Mouse (Mus musculus) adrenal gland, adult (tissue): ENCODE results near the gene Adat3.
"Not testable (repeated sequence)": the region's sequence is repeated elsewhere in the genome, so short reads cannot be mapped to it uniquely, and the experiment has no call there.

Source experiments
- DNase-seq, 2 experiments: peaks; one replicate each; pipeline ENCODE4 v3.0.0; 2022 to 2023; ENCODE audit warnings: low spot score in 1 of 2; ENCODE audit not compliant: inconsistent age in 2 of 2

Gene Adat3

DNA sequence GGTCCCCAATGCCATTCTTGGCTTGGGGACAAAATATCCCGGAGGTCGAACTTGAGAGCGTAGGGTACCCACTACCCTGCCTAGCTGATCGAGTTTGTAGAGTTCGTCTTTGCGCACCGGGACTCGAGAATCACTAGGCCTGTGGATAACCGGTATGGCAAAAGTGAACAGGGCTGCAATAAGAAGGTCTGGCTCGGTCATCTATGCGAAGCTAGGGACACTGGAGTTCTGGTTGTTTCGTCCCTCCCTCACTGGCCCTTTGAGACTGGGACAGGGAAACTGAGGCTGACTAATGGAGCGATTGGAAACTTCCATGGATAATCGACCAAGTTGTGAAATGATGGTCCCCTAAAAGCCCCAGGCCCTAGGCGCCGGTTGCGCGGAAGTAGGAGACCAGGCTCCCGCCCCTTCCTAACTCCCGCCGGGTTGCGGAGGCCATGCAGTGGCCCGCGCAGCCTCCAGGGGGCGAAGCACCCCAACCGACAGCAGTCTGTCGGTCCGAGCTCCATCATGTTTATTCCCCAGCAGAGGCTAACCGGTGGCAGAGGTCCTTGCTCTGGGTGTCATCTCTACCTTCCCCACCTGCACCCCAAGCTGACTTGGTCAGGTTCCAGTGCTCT lies 24.4 kb upstream of the Adat3 start:
- peak; percentile 91 to 97 for DNase-seq

DNA sequence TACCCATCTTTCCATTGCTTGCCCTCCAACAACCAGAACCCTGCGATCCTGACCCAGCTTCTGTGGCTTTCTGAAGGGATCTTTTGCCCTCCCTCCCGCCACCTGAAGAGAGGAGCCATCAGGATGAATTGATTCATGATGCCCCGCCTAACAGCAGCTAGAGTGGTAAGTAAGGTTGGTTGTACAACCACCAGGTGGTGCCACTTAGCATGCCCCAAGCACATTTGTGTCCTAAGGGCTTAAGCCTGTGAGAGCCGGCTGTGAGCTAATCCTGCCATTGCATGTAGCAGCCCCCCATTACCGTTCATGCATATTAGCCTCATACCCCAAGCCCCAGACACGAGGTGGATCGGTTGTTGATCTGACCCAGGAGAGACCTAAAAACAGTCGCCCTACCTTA lies 23.8 kb upstream of the Adat3 start:
- peak; percentile 78 to 90 for DNase-seq

DNA sequence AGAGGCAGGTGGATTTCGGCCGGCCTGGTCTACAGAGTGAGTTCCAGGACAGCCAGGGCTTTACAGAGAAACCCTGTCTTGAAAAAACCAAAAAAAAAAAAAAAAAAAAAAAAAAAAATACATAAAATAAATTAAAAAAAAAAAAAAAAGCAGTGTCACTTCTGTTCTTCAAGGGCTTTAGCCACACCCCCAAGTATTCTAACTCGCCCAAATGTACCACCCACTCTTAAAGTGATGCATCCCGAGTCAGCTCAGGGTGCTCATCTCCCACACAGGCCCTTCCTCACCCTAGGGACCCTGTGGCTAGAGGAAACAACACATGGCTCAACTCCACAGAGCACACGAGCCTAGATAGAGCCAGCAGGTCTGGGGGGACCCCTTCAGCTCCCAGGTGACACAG lies 19.6 kb upstream of the Adat3 start:
- DNase-seq, result no peak

DNA sequence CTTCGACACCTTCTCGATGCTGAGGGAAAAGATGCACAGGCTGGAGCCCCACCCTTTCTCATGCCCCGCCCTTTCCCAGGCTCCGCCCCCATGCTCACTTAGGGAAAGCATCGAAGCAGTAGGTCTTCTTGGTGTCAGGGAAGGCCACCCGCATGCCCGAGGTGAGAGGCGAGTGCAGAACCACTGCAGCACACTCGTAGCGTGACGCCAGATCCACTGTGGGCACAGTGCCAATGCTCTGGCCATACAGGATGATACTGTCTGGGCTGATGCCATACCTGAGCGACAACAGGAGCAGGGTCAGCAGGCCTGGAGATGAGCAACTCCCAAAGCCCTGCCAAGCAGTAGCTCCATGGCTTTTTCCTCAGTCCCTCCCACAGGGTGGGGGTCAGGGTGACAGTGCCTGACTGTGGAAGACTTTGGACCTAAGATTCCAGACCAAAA lies 18.6 kb upstream of the Adat3 start:
- no peak for DNase-seq

DNA sequence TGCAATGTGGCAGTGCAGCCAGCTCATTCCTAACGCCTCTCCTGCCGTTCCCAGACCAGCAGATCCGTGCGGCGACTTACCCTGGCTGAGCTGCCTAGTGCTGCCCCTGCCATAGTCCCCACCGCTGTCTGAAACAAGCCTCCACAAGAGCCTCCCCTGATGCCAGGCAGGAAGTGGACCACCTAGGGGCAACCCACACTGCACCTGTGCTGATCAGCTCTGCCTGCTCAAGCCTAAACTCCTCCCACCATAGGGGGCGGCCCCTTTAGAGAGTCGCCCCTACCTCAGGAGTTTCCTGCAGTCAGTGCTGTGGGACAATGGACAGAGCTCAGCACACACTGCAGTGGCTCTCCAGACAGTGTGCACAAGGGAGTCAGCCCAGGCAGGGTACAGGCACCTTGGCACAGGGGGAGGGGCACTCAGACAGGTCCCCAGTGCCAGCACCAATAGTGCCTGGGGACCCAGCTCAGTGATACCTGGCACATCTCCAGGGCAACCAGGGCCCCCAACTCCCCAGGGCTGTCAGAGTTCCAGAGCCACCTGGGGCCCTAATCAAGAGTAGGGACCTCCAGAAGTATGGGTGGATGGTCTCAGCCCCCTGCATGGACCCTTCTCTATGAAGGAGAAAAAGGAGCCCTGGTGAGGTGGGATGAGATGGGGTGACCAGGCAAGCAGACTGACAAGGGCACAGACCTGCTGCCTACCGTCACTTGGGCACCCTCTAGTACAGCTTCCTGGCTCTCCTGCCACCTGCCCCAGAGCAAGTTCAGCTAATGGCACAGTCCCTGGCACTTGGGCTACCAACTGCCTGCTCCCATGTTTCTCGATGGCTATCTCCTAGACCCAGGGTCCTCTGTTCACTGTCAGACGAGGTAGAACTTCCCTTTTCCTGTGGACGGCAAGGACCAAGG lies 17.8 kb upstream of the Adat3 start:
- DNase-seq, result no peak

DNA sequence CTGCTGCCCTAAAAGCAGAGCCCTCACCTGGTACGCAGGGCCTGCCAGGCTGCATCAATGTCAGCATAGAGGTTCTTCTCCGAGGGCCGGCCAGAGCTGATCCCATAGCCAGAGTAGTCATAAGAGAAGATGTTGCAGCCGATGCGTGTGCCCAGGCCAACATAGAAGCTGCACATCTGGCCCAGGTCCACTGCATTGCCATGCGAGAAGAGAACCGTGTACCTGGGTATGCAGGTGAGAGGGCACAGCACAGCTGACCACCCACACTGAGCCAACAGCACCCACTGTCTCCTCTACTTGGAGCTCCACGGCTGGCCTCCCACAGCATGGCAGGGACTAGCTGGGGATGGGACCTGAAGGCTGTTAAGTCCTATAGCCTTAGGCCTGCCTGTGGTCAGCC lies 17.1 kb upstream of the Adat3 start:
- DNase-seq, result no peak

DNA sequence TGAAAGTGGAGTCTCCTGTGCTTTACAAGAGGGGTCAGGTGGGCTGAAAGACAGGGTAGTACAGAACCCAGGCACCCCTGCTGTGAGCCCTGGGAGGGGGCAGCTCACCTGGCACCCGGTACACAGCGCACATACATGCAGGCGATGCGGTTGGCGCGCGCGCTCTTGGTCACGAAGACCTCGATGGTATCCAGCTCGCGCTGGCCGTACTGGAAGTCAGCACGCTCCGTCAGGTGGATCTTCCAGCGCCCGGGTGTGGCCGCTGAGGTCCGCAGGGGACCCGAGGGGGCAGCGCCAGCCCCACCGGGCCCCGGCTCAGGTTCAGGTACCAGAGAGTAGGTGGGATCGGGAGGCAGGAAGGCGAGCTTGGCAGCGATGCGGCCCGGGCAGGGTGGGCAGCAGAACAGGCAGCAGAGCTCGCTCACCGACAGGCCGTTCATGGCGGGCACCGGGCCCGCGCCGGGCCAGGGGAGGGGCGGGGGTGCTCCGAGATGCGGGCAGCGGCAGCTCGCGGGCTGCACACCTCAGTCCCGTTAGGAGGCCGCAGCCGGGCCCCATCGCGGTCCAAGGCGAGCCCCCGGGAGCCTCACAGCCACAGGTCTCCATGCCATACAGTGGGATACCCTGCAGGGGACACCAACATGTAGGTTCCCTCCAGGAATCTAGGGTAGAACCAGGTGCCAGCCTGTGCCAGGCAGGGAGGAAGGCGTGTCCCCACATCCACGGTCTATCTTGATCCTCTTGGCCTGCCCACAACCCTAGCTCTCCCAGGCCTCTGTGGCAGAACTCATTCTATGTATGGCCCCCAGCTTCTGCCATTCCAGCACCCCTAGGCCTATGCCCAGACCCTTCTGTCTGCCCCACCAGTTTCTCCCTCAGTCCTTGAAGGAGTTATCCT lies 16.0 kb upstream of the Adat3 start:
- no peak for DNase-seq

DNA sequence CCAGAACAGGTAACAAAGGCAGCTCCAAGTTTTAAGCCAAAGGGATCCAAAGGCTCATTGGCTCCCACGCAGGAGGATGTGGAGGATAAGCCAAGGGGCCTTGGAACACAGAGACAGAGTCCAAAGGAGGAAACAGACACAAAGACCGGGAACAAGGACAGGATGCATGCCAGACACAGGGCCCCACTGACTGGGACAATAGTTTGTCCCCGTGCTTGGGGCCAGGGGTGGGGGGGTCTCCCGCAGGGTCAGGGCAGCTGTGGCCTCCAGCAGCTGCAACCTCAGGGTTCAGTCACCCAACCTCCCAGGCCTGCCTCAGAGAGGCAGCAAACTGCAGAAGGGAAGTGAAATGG lies 15.4 kb upstream of the Adat3 start:
- DNase-seq, result peak in 1 of 2 experiments; percentile 69

DNA sequence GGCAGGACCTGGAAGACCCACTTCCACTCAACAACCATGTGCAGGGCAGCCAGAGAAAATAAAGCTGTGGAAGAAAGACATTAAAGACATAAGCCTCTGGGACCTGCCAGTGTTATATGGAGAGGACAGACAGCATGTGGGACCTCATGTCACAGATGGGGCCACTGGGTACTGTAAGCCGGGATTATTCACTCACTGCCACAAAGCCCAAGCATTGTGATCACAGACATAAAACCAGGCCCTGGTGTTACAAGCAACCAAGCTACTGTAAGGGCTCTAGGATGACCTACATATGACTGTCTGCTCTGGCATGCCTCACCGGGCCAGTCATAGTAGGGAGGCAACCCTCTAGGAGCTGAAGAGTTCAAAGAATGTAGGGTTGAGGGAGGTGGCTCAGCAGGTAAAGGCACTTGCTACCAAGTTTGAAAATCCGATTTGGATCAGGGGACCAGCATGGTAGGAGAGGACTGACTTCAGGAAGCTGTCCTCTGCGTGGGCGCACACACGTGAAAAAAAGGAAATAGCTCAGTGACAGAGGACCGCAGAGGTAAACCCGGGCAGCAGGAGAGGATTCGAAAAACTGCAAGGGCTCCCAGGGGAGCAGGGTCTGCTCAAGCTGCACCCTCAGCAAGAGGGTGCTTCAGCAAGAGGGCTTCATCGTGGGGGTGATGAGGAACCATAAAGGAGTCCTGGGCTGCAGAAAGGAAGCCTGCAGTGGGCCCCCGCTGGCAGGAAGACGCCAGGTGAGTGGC lies 13.4 kb upstream of the Adat3 start:
- peak in 1 of 2 experiments; percentile 72 for DNase-seq

DNA sequence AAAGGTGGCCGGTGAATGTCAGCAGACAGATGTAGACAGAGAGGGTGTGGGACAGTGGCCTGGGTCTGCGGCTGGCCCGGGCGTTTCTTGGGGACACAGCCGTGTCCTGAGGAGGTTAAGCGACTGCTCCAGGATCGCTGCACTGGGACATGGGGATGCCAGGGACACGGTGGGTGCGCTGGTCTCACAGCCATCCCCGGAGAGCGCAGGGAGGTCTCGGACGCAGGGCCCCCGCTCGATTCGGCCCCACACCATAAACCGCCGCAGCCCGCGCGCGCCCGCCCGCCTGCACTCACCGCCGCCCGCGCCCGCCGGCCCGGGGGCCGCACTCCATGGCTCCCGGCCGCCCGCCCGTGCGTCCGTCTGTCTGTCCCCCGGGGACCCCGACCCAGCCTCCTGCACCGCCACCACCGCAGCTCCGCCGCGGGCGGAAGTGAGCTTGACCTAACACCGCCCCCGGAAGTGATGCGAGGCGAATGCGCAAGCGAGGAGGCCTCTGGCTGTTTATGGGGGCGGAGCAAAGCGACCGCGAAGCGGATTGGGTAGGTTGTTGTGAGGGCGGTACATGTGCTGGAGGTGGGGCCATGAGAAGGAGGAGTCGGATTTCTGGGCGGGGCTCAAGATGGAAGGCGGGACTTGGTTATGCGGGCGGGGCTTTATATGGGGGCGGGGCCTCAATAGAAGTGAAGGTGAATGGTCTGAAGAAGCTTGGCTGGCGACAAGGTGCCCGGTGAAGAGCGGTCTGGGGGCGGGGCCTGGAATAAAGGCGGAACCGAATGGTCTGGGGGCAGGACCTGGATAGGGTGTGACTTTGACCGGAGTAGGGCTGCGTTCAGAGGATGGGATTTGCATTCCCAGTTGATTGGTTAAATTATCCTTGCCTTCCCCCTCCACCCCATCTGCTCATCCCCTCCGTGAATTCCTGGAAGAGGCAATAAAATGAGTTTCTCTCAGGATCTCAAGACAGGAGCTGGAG lies 12.5 kb upstream of the Adat3 start, which contains the start of gene Abhd17a:
Abhd17a (minus strand) TSS at position 463 of the 976 bp plus-strand sequence.
- peak; percentile 97 to 99 for DNase-seq

DNA sequence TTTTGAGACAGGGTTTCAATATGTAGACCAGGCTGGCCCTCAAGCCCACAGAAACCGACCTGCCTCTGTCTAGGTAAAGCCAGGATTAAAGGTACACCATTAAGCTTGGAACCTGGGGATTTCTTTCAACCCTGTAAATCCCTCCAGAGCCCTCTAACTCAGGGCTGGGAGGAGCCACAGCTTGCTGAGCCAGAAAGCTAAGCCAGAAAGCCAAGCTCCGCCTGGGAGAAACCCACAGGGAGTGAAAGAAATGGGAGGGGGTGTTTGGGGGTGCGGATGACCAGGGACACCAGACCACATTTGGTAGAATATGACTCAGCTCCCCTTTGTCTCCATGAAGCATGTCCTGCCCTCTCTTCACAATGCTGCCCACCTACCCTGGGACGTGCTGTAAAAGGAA lies 6.4 kb upstream of the Adat3 start:
- no peak for DNase-seq

DNA sequence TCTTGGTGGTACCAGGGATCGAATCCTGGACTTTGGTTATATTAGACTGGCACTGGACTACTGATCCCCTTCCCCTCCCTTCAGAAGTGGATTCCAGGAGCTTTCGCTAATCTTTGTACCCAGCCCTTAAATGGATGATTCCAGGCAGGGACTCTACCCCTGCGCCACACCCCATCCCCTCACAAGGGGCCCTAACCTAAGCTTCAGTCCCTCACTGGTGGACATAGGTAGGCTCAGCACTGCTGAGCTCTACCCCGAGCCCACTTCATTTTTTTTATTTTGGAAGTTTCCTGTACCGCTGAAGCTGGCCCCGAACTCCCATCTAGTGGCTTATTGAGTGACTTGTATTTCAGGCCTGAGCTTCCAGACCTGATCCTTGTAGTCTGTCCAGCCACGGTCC lies 684 bp downstream of the Adat3 start:
- no peak for DNase-seq

DNA sequence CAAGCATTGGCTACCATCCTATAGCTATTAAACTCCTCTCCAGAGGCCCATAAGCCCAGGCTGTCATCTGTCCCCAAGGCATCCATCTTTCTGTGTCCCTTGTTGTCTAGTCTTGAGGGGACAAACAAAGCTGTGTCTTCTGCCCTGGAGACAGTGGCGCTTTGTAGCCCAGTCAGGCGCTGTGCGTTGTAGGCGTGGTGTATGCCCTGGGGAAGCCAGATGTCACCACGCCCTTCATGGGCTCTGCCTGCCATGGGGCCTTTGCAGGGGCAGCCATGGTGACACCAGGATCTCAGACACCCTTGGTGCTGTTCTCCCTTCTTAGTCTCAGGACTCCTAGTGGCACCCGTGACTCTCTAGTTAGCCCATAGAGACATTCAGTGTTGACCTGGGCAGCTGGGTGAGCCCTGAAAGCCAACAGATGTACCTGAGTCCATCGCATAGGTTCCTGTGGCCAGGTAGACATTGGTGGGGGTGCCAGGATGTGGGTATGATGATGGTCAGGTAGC lies 1.4 kb downstream of the Adat3 start:
- DNase-seq, result no peak

DNA sequence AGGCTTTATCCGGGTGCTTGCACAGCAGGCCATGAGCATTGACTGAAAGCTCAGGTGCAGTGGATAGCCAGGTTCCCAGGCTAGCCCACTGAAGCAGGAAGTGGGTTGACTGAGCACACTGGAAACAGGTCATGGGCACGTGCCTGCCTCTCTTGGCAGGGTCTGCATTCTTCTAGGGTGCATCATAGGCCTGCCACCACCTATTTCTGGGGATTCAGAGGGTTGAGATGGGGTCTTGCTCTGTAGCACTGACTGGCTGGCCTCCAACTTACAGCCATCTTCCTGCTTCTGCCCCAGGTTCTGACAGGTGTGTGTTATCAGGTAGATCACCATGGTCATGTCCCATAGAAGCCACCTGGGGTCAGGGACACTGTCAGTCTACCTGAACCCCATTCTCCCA lies 2.3 kb downstream of the Adat3 start:
- DNase-seq, result no peak

DNA sequence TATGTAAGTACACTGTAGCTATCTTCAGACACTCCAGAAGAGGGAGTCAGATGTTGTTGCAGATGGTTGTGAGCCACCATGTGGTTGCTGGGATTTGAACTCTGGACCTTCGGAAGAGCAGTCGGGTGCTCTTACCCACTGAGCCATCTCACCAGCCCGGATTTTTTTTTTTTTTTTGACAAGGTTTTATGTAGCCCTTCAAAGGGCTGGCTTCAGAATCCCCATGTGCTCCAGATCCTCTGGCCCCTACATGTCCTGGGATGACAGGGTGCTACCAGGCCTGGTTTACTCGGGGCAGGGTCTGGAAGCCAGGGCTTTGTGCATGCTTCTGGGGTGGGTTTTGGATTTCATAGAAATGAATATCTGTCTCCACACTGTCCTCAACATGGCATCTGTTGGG lies 3.0 kb downstream of the Adat3 start, which contains the start of gene Gm49322:
Gm49322 (plus strand) TSS at position 301 of the 400 bp plus-strand sequence.
- DNase-seq, result not testable (repeated sequence)

DNA sequence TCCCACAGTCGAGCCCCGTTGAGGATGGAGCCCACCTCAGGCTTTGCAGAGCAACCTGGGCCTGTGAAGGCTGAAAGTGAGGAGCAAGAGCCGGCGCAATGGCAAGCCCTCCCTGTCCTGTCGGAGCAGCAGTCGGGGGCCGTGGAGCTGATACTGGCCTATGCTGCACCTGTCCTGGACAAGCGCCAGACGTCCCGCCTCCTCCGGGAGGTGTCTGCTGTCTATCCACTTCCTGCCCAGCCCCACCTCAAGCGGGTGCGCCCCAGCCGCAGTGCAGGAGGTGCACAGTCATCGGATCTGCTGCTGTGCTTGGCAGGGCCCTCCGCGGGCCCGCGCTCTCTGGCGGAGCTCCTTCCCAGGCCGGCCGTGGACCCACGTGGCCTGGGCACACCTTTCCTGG lies 3.6 kb downstream of the Adat3 start:
- no peak for DNase-seq

DNA sequence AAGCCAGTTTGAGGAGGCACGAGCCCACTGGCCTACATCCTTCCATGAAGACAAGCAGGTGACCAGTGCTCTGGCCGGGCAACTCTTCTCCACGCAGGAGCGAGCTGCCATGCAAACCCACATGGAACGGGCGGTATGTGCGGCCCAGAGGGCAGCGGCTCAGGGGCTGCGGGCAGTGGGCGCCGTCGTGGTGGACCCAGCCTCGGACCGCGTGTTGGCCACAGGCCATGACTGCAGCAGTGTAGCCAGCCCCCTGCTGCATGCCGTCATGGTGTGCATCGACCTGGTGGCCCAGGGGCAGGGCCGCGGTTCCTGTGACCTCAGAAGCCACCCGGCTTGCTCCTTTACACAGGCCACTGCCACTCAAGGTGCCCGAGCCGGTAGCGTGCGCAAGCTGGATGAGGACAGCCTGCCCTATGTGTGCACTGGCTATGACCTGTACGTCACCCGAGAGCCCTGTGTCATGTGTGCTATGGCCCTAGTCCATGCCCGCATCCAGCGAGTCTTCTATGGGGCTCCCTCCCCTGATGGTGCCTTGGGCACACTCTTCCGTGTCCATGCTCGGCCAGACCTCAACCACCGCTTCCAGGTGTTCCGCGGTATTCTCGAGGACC lies 4.2 kb downstream of the Adat3 start:
- no peak for DNase-seq

DNA sequence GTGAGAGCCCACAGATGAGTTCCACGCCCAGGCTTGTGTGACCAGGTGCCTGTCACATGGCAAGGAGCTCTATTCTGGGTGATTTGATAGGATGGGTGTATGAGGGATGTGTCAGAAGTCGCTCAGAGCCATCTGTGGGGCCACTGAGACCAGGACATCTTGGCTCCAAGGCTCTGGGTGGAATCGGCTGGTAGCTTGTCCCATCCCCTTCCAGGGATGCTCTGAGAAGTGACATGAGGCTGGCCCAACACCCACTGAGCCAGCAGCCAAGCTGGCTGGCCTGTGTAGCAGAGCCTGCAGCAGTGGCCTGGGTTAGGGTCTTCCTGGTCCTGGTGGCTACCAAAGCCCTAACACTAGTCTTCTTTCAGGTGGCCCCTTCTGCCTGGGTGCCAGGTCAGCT lies 5.8 kb downstream of the Adat3 start:
- DNase-seq, result no peak
